In the genomic region with DNA sequence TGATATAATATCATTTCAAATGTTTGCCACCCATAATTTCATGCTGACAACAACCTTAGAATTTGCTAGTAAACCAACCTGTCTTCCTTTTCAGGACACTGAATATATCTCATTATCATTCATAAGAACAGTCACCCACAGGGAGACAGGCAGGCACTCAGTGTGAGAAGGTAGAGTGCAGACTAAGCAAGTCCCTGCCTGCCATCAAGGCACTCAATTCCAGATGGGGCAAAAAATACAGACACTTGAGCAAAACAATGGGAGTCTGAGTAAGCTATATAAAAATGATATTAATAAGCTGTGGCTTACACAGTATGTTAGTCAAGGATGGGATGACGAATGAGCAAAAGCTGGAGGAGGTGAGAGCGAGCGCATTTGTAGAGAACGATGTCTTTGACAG, we compare ENCODE assay signal across 25 mouse cellular contexts.
DNase-seq lines count a peak whose midpoint lies in the region; ATAC-seq and TF ChIP-seq lines count a peak whose summit lies in the region.
"Had no signal": no experiment of that assay in that cellular context is flagged by ENCODE, and none has a peak within 500 bp of the region (broad histone marks: within the 10 kb centered on the region; RNA-seq: fewer than 3 reads in every experiment).

No protein-coding gene starts in this region.

- no peak overlapping the region for H3K4me3 ChIP-seq in embryonic facial prominence, embryonic 14.5 days (ENCODE audit: low read depth, low read length)
- no peak overlapping the region for H3K4me3 ChIP-seq in embryonic facial prominence, embryonic 10.5 days
- H3K4me3 ChIP-seq in hindbrain, embryonic 12.5 days: no peak overlapping the region
- H3K4me3 ChIP-seq in hindbrain, embryonic 10.5 days: no peak overlapping the region
- H3K4me3 ChIP-seq in midbrain, embryonic 13.5 days (replicated peaks): no peak overlapping the region
- no peak overlapping the region for H3K4me3 ChIP-seq in midbrain, postnatal 0 days (ENCODE audit: low read depth, low read length)
- H3K4me3 ChIP-seq: embryonic facial prominence, embryonic 15.5 days; erythroblast, embryonic 14.5 days; heart, embryonic 10.5 days had no signal

- 74% methylated on average over 4 of the region's 4 CpGs for WGBS in embryonic facial prominence, embryonic 14.5 days
- 88% methylated on average over 4 of the region's 4 CpGs for WGBS in embryonic facial prominence, embryonic 10.5 days
- 75% methylated on average over 4 of the region's 4 CpGs for WGBS in hindbrain, embryonic 12.5 days
- WGBS in hindbrain, embryonic 10.5 days: 88% methylated on average over 4 of the region's 4 CpGs
- WGBS in midbrain, embryonic 13.5 days: 85% methylated on average over 4 of the region's 4 CpGs
- WGBS in midbrain, postnatal 0 days: 70% methylated on average over 4 of the region's 4 CpGs

- H3K9me3 ChIP-seq in embryonic facial prominence, embryonic 14.5 days (ENCODE audit: control insufficient read depth, low read length): no peaks in the 10 kb centered on the region
- no peaks in the 10 kb centered on the region for H3K9me3 ChIP-seq in embryonic facial prominence, embryonic 10.5 days
- H3K9me3 ChIP-seq in hindbrain, embryonic 12.5 days (replicated peaks): no peaks in the 10 kb centered on the region
- H3K9me3 ChIP-seq in hindbrain, embryonic 10.5 days: no peaks in the 10 kb centered on the region
- H3K9me3 ChIP-seq in midbrain, embryonic 13.5 days: no peaks in the 10 kb centered on the region
- H3K9me3 ChIP-seq in midbrain, postnatal 0 days (ENCODE audit: low read length): no peaks in the 10 kb centered on the region
- H3K9me3 ChIP-seq: embryonic facial prominence, embryonic 15.5 days; heart, embryonic 10.5 days had no signal

- no peak for TF ChIP-seq CTCF in midbrain, postnatal 0 days (IDR thresholded peaks at IDR 0.05)

- no peaks in the 10 kb centered on the region for H3K4me1 ChIP-seq in embryonic facial prominence, embryonic 14.5 days (ENCODE audit: control insufficient read depth, insufficient read depth, low read length)
- H3K4me1 ChIP-seq in embryonic facial prominence, embryonic 10.5 days: no peaks in the 10 kb centered on the region
- H3K4me1 ChIP-seq in hindbrain, embryonic 12.5 days: no peaks in the 10 kb centered on the region
- no peaks in the 10 kb centered on the region for H3K4me1 ChIP-seq in hindbrain, embryonic 10.5 days (replicated peaks)
- no peaks in the 10 kb centered on the region for H3K4me1 ChIP-seq in midbrain, embryonic 13.5 days (replicated peaks)
- no peaks in the 10 kb centered on the region for H3K4me1 ChIP-seq in midbrain, postnatal 0 days (ENCODE audit: insufficient read depth, low read length)
- H3K4me1 ChIP-seq: embryonic facial prominence, embryonic 15.5 days had no signal

- no peak overlapping the region for H3K4me2 ChIP-seq in embryonic facial prominence, embryonic 14.5 days (ENCODE audit: low read depth, low read length)
- no peak overlapping the region for H3K4me2 ChIP-seq in hindbrain, embryonic 12.5 days (replicated peaks)
- H3K4me2 ChIP-seq in midbrain, embryonic 13.5 days (replicated peaks): no peak overlapping the region
- H3K4me2 ChIP-seq in midbrain, postnatal 0 days (ENCODE audit: low read depth, low read length, poor library complexity, severe bottlenecking): no peak overlapping the region
- H3K4me2 ChIP-seq: embryonic facial prominence, embryonic 15.5 days had no signal

- no peaks in the 10 kb centered on the region for H3K36me3 ChIP-seq in embryonic facial prominence, embryonic 14.5 days (ENCODE audit: control insufficient read depth, insufficient read depth, low read length)
- H3K36me3 ChIP-seq in embryonic facial prominence, embryonic 10.5 days (replicated peaks): no peaks in the 10 kb centered on the region
- H3K36me3 ChIP-seq in hindbrain, embryonic 12.5 days: no peaks in the 10 kb centered on the region
- H3K36me3 ChIP-seq in hindbrain, embryonic 10.5 days: no peaks in the 10 kb centered on the region
- H3K36me3 ChIP-seq in midbrain, embryonic 13.5 days: no peaks in the 10 kb centered on the region
- no peaks in the 10 kb centered on the region for H3K36me3 ChIP-seq in midbrain, postnatal 0 days (ENCODE audit: insufficient read depth, low read length)
- H3K36me3 ChIP-seq: embryonic facial prominence, embryonic 15.5 days; G1E; heart, embryonic 10.5 days had no signal

- peak; percentile 13 for DNase-seq in embryonic facial prominence, embryonic 14.5 days (ENCODE audit: low spot score)
- no peak for DNase-seq in embryonic facial prominence, embryonic 10.5 days (ENCODE audit: low spot score)
- no peak for DNase-seq in hindbrain, embryonic 10.5 days (ENCODE audit: low spot score)
- DNase-seq in midbrain, postnatal 0 days (ENCODE audit: low spot score): no peak
- peak; percentile 11 for DNase-seq in right cerebral cortex, adult 18-20 months
- no peak for DNase-seq in right cerebral cortex, postnatal 4 days
- DNase-seq: adrenal gland, adult 8-10 months; adrenal gland, postnatal 36 days; B cell, adult 2 months; cerebellum, adult 11-12 months; cerebellum, adult 9-10 months; cerebellum, postnatal 25 days; gastrocnemius, postnatal 10 days; heart, adult 18-20 months; heart, postnatal 10 days; heart, postnatal 4 days had no signal

- H3K27me3 ChIP-seq in embryonic facial prominence, embryonic 14.5 days (replicated peaks; ENCODE audit: control insufficient read depth, insufficient read depth, low read length): no peaks in the 10 kb centered on the region
- no peaks in the 10 kb centered on the region for H3K27me3 ChIP-seq in embryonic facial prominence, embryonic 10.5 days (replicated peaks; ENCODE audit: low read depth, poor library complexity, severe bottlenecking)
- no peaks in the 10 kb centered on the region for H3K27me3 ChIP-seq in hindbrain, embryonic 12.5 days
- no peaks in the 10 kb centered on the region for H3K27me3 ChIP-seq in hindbrain, embryonic 10.5 days (ENCODE audit: insufficient read depth, poor library complexity, severe bottlenecking)
- H3K27me3 ChIP-seq in midbrain, embryonic 13.5 days: no peaks in the 10 kb centered on the region
- no peaks in the 10 kb centered on the region for H3K27me3 ChIP-seq in midbrain, postnatal 0 days (ENCODE audit: insufficient read depth, low read length)
- H3K27me3 ChIP-seq: embryonic facial prominence, embryonic 15.5 days had no signal

- H3K9ac ChIP-seq in embryonic facial prominence, embryonic 14.5 days (ENCODE audit: low read depth, low read length): no peak overlapping the region
- no peak overlapping the region for H3K9ac ChIP-seq in hindbrain, embryonic 12.5 days
- no peak overlapping the region for H3K9ac ChIP-seq in midbrain, embryonic 13.5 days (replicated peaks)
- no peak overlapping the region for H3K9ac ChIP-seq in midbrain, postnatal 0 days (replicated peaks; ENCODE audit: low read length, poor library complexity, severe bottlenecking)
- H3K9ac ChIP-seq: embryonic facial prominence, embryonic 15.5 days had no signal

- no peak overlapping the region for H3K27ac ChIP-seq in embryonic facial prominence, embryonic 14.5 days (replicated peaks; ENCODE audit: low read depth, low read length)
- H3K27ac ChIP-seq in embryonic facial prominence, embryonic 10.5 days (replicated peaks): no peak overlapping the region
- H3K27ac ChIP-seq in hindbrain, embryonic 12.5 days: no peak overlapping the region; the same call in 1 of the 2 replicates
- H3K27ac ChIP-seq in hindbrain, embryonic 10.5 days: no peak overlapping the region
- no peak overlapping the region for H3K27ac ChIP-seq in midbrain, embryonic 13.5 days
- H3K27ac ChIP-seq in midbrain, postnatal 0 days (ENCODE audit: low read depth, low read length): no peak overlapping the region
- H3K27ac ChIP-seq: embryonic facial prominence, embryonic 15.5 days; heart, embryonic 10.5 days had no signal

- no peak; the same call in 1 of the 2 replicates for ATAC-seq in embryonic facial prominence, embryonic 14.5 days (ENCODE audit: low read depth)
- ATAC-seq in hindbrain, embryonic 12.5 days (ENCODE audit: low FRiP score): 0 out of 2 replicates have a peak, but pooled peaks have one; percentile 38
- ATAC-seq in midbrain, embryonic 13.5 days: 0 out of 2 replicates have a peak, but pooled peaks have one; percentile 20
- ATAC-seq in midbrain, postnatal 0 days (ENCODE audit: low FRiP score): no peak
- ATAC-seq: CD4-positive, CD25-positive, alpha-beta regulatory T cell, adult 4 months; inflammation-experienced regulatory T-cells, adult 6 months; intestine, postnatal 0 days had no signal

Comparison
In these comparisons a context has a peak if more than half of its experiments do, and no peak if none do; other contexts are left out.
1. ATAC-seq: peak in hindbrain, embryonic 12.5 days (single experiment) and midbrain, embryonic 13.5 days (single experiment); none in embryonic facial prominence, embryonic 14.5 days (single experiment) and midbrain, postnatal 0 days (single experiment).
2. DNase-seq: peak in embryonic facial prominence, embryonic 14.5 days (single experiment) and right cerebral cortex, adult 18-20 months (single experiment); none in embryonic facial prominence, embryonic 10.5 days (single experiment), hindbrain, embryonic 10.5 days (single experiment), midbrain, postnatal 0 days (single experiment) and right cerebral cortex, postnatal 4 days (single experiment).